Comparison of ENCODE assay signal across 16 mouse cellular contexts in the genomic region with DNA sequence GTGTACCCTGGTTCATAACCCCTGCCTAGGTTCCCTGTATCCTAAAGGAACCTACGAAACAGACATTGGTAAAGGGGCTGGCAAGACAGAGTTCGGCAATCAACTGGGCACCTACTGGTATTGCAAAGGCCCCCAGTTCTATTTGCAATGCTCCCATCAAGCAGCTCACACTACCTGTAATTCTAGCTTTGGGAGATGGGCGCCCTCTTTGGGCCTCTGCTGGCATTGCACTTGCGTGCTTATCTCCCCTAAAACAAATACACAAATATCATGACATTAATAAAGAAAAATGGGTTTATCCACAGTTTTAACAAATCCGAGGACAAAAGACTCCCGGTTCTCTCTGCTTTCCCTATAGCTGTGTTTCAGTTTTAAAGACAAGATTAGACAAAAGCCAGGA.
A peak's percentile ranks its signal among the peaks of the same experiment; 100 is the strongest.
DNase-seq lines count a peak whose midpoint lies in the region; ATAC-seq and TF ChIP-seq lines count a peak whose summit lies in the region.
"Had no signal": no experiment of that assay in that cellular context is flagged by ENCODE, and none has a peak within 500 bp of the region (broad histone marks: within the 10 kb centered on the region; RNA-seq: fewer than 3 reads in every experiment).

No protein-coding gene starts in this region.

- no peak overlapping the region for H3K27ac ChIP-seq in layer of hippocampus, adult 2 months
- no peak overlapping the region for H3K27ac ChIP-seq in testis, adult 2 months (ENCODE audit: control insufficient read depth, insufficient read depth, low read depth, low read length)
- H3K27ac ChIP-seq in stomach, postnatal 0 days (replicated peaks), result no peak overlapping the region
- H3K27ac ChIP-seq: forebrain, embryonic 15.5 days; midbrain, embryonic 12.5 days had no signal

- TF ChIP-seq POLR2A in testis, adult 2 months (IDR thresholded peaks at IDR 0.05; ENCODE audit: control insufficient read depth, low read depth, low read length), result no peak

- H3K4me1 ChIP-seq in testis, adult 2 months (ENCODE audit: control insufficient read depth, insufficient read depth, low read length), result no peaks in the 10 kb centered on the region
- H3K4me1 ChIP-seq in G1E (ENCODE audit: insufficient read depth, low read depth, low read length), result no peaks in the 10 kb centered on the region
- no peaks in the 10 kb centered on the region for H3K4me1 ChIP-seq in stomach, postnatal 0 days (replicated peaks; ENCODE audit: control insufficient read depth, insufficient read depth)
- H3K4me1 ChIP-seq: forebrain, embryonic 15.5 days had no signal

- H3K4me2 ChIP-seq in stomach, postnatal 0 days (replicated peaks; ENCODE audit: low read depth), result no peak overlapping the region
- H3K4me2 ChIP-seq: forebrain, embryonic 15.5 days; midbrain, embryonic 12.5 days had no signal

- no peaks in the 10 kb centered on the region for H3K9me3 ChIP-seq in G1E (replicated peaks)
- no peaks in the 10 kb centered on the region for H3K9me3 ChIP-seq in stomach, postnatal 0 days (ENCODE audit: control insufficient read depth, low read length)
- H3K9me3 ChIP-seq: forebrain, embryonic 15.5 days had no signal

- WGBS in stomach, postnatal 0 days, result 86% methylated on average over 6 of the region's 6 CpGs

- no peaks in the 10 kb centered on the region for H3K36me3 ChIP-seq in testis, adult 2 months (ENCODE audit: control insufficient read depth, insufficient read depth, low read length)
- H3K36me3 ChIP-seq in G1E (replicated peaks), result no peaks in the 10 kb centered on the region
- H3K36me3 ChIP-seq in stomach, postnatal 0 days (ENCODE audit: control insufficient read depth, insufficient read depth, low read length), result no peaks in the 10 kb centered on the region
- H3K36me3 ChIP-seq: forebrain, embryonic 15.5 days; midbrain, embryonic 12.5 days had no signal

- no peak overlapping the region for H3K4me3 ChIP-seq in layer of hippocampus, adult 2 months
- H3K4me3 ChIP-seq in testis, adult 2 months (ENCODE audit: control insufficient read depth, low read depth, low read length), result no peak overlapping the region
- no peak overlapping the region for H3K4me3 ChIP-seq in G1E (ENCODE audit: low read depth, low read length)
- H3K4me3 ChIP-seq in stomach, postnatal 0 days (ENCODE audit: low read depth, low read length), result no peak overlapping the region
- H3K4me3 ChIP-seq: forebrain, embryonic 15.5 days; midbrain, embryonic 12.5 days had no signal

- H3K9ac ChIP-seq in stomach, postnatal 0 days (ENCODE audit: low read length), result no peak overlapping the region
- H3K9ac ChIP-seq: forebrain, embryonic 15.5 days; midbrain, embryonic 12.5 days had no signal

- DNase-seq in layer of hippocampus, adult 2 months (ENCODE audit: low spot score in 2 of 2), result no peak
- DNase-seq in layer of hippocampus, adult 18-20 months (ENCODE audit: low spot score in 2 of 2), result no peak
- DNase-seq in testis, postnatal 14 days (ENCODE audit: low spot score), result no peak
- DNase-seq in G1E (ENCODE audit: low spot score), result no peak
- DNase-seq in stomach, postnatal 0 days (ENCODE audit: low spot score), result no peak
- DNase-seq in right cerebral cortex, adult 18-20 months, result no peak
- DNase-seq: adrenal gland, adult 2 months; cerebellum, adult 9-11 months; embryo, embryonic 11 days; gastrocnemius, postnatal 36 days; kidney, postnatal 14 days; lung, postnatal 10 days; thymus, postnatal 14 days had no signal

- no peak for ATAC-seq in G1E (ENCODE audit: extremely low read depth, insufficient number of reproducible peaks, low FRiP score, poor library complexity, severe bottlenecking)
- no peak for ATAC-seq in stomach, postnatal 0 days (ENCODE audit: low FRiP score, low TSS enrichment)
- ATAC-seq: forebrain, embryonic 15.5 days had no signal

- TF ChIP-seq EP300 in stomach, postnatal 0 days (optimal IDR thresholded peaks at IDR 0.05), result no peak

- TF ChIP-seq CTCF in layer of hippocampus, adult 2 months (conservative IDR thresholded peaks at IDR 0.05), result peak; percentile 63
- TF ChIP-seq CTCF in testis, adult 2 months (IDR thresholded peaks at IDR 0.05; ENCODE audit: control insufficient read depth, insufficient read depth, insufficient replicate concordance, low read depth, low read length), result peak; percentile 38; the same call in 1 of the 2 replicates
- 0 out of 2 replicates have a peak, but pooled peaks have one; percentile 27 for TF ChIP-seq CTCF in G1E (IDR thresholded peaks at IDR 0.05; ENCODE audit: low read depth, low read length)
- TF ChIP-seq CTCF in stomach, postnatal 0 days (IDR thresholded peaks at IDR 0.05; ENCODE audit: low read depth), result peak; percentile 44

- H3K27me3 ChIP-seq in testis, adult 2 months (ENCODE audit: control insufficient read depth, insufficient read depth, low read length), result no peaks in the 10 kb centered on the region
- peaks cover 16% of the 10 kb centered on the region for H3K27me3 ChIP-seq in G1E (ENCODE audit: insufficient read depth, low read length)
- no peaks in the 10 kb centered on the region for H3K27me3 ChIP-seq in stomach, postnatal 0 days (ENCODE audit: control insufficient read depth, insufficient read depth, low read length)
